Mouse (Mus musculus) intestine, embryonic 16.5 days (tissue): ENCODE results near the gene Elmo1. TPM values are rescaled to one million over a fixed set of nuclear protein-coding genes. Genes with fewer than 3 reads are reported as not detected.
"Not testable (repeated sequence)": the region's sequence is repeated elsewhere in the genome, so short reads cannot be mapped to it uniquely, and the experiment has no call there.

ENCODE experiments used
- ATAC-seq: fragments of 200-750 bp; cut with Nextera tagmentation; 2 replicates; pipeline ENCODE4 v1.8.0; 2017; ENCODE audit warnings: moderate TSS enrichment, moderate library complexity
- H3K27ac ChIP-seq: fragments of 300-500 bp; sonication (generic); 2 replicates; pipeline ENCODE4 v1.5.1; 2014; ENCODE audit warnings: mild to moderate bottlenecking, low read length
- H3K27me3 ChIP-seq: fragments of 300-500 bp; sonication (generic); replicated peaks from 2 replicates; pipeline ENCODE4 v1.6.1; 2014; ENCODE audit warnings: low read length, control low read depth, mixed read lengths; ENCODE audit not compliant: control insufficient read depth, insufficient read depth
- H3K36me3 ChIP-seq: fragments of 300-500 bp; sonication (generic); 2 replicates; pipeline ENCODE4 v1.6.1; 2014; ENCODE audit warnings: low read length, control low read depth; ENCODE audit not compliant: control insufficient read depth, insufficient read depth
- H3K4me1 ChIP-seq: fragments of 300-500 bp; sonication (generic); 2 replicates; pipeline ENCODE4 v1.6.1; 2014; ENCODE audit warnings: low read length, control low read depth, mixed read lengths; ENCODE audit not compliant: control insufficient read depth, insufficient read depth
- H3K4me2 ChIP-seq: fragments of 300-500 bp; sonication (generic); 2 replicates; pipeline ENCODE4 v1.6.1; 2014; ENCODE audit warnings: low read depth, low read length, control low read depth
- H3K4me3 ChIP-seq: fragments of 300-500 bp; sonication (generic); 2 replicates; pipeline ENCODE4 v1.5.1; 2014; ENCODE audit warnings: mild to moderate bottlenecking, low read length
- H3K9ac ChIP-seq: fragments of 300-500 bp; sonication (generic); 2 replicates; pipeline ENCODE4 v1.6.1; 2014; ENCODE audit warnings: low read depth, low read length
- H3K9me3 ChIP-seq: fragments of 300-500 bp; sonication (generic); 2 replicates; pipeline ENCODE4 v1.6.1; 2016; ENCODE audit warnings: low read length, control low read depth; ENCODE audit not compliant: control insufficient read depth
- WGBS: fragments of 180-500 bp; shearing (Covaris S2); extraction: QIAGEN DNeasy Blood & Tissue Kit; methylation state at CpG from one replicate; pipeline ENCODE4 v1.1.7; 2014; 5-methylcytosine and 5-hydroxymethylcytosine counted together
- polyA plus RNA-seq: library from polyadenylated mRNA; unstranded; fragments of >200 nt; fragmentation: Nextera tagmentation; extraction: Ambion mirVana; gene quantifications from 2 replicates; pipeline ENCODE4 v1.2.1, GENCODE M21; 2015

The Elmo1 gene
- polyA plus RNA-seq, 1 experiment from 2014 or later, result 14.4 TPM

- H3K4me1 ChIP-seq, result no peaks in the 10 kb centered on the region
- no peaks in the 10 kb centered on the region for H3K9me3 ChIP-seq
- ATAC-seq, result no peak
- no peak overlapping the region for H3K4me2 ChIP-seq
- no peak overlapping the region for H3K4me3 ChIP-seq
- H3K27me3 ChIP-seq, result no peaks in the 10 kb centered on the region
- WGBS, result 56% methylated on average over 3 of the region's 3 CpGs
- no peak overlapping the region for H3K9ac ChIP-seq
- H3K36me3 ChIP-seq, result no peaks in the 10 kb centered on the region
- H3K27ac ChIP-seq, result no peak overlapping the region
Observed at GRCm38 (mm10) chr13:20609003-20609688, 518.8 kb downstream of the Elmo1 start.

GRCm38 (mm10) chr13:20615596-20616469 is 525.4 kb downstream of the Elmo1 start:
- ATAC-seq, result no peak
- H3K27me3 ChIP-seq, result no peaks in the 10 kb centered on the region
- no peaks in the 10 kb centered on the region for H3K4me1 ChIP-seq
- H3K4me2 ChIP-seq, result no peak overlapping the region
- no peak overlapping the region for H3K27ac ChIP-seq
- no peak overlapping the region for H3K4me3 ChIP-seq
- no peaks in the 10 kb centered on the region for H3K36me3 ChIP-seq
- WGBS, result 81% methylated on average over 10 of the region's 10 CpGs
- H3K9ac ChIP-seq, result no peak overlapping the region
- no peaks in the 10 kb centered on the region for H3K9me3 ChIP-seq

- no peak overlapping the region for H3K4me2 ChIP-seq
- ATAC-seq, result no peak
- no peak overlapping the region for H3K4me3 ChIP-seq
- no peaks in the 10 kb centered on the region for H3K4me1 ChIP-seq
- 86% methylated on average over 5 of the region's 5 CpGs for WGBS
- H3K27ac ChIP-seq, result no peak overlapping the region
- no peaks in the 10 kb centered on the region for H3K36me3 ChIP-seq
- H3K9me3 ChIP-seq, result no peaks in the 10 kb centered on the region
- H3K27me3 ChIP-seq, result no peaks in the 10 kb centered on the region
- no peak overlapping the region for H3K9ac ChIP-seq
Observed at GRCm38 (mm10) chr13:20619946-20620345, 529.5 kb downstream of the Elmo1 start.

- H3K36me3 ChIP-seq, result no peaks in the 10 kb centered on the region
- H3K4me1 ChIP-seq, result no peaks in the 10 kb centered on the region
- no peak overlapping the region for H3K27ac ChIP-seq
- no peak for ATAC-seq
- H3K9ac ChIP-seq, result no peak overlapping the region
- H3K4me2 ChIP-seq, result no peak overlapping the region
- no peak overlapping the region for H3K4me3 ChIP-seq
- H3K27me3 ChIP-seq, result no peaks in the 10 kb centered on the region
- 76% methylated on average over 7 of the region's 7 CpGs for WGBS
- H3K9me3 ChIP-seq, result no peaks in the 10 kb centered on the region
Observed at GRCm38 (mm10) chr13:20623071-20623850, 532.9 kb downstream of the Elmo1 start.

GRCm38 (mm10) chr13:20627796-20628195 is 537.4 kb downstream of the Elmo1 start:
- 83% methylated on average over 6 of the region's 6 CpGs for WGBS
- Histone ChIP-seq H3K4me2 (no peak overlapping the region), H3K9ac (no peak overlapping the region), H3K27me3 (no peaks in the 10 kb centered on the region), H3K4me3 (no peak overlapping the region), H3K27ac (no peak overlapping the region), H3K4me1 (no peaks in the 10 kb centered on the region), H3K9me3 (no peaks in the 10 kb centered on the region), H3K36me3 (no peaks in the 10 kb centered on the region)
- no peak for ATAC-seq

- Histone ChIP-seq H3K27ac (no peak overlapping the region), H3K4me2 (no peak overlapping the region), H3K9me3 (no peaks in the 10 kb centered on the region), H3K4me1 (no peaks in the 10 kb centered on the region), H3K4me3 (no peak overlapping the region), H3K27me3 (no peaks in the 10 kb centered on the region), H3K9ac (no peak overlapping the region), H3K36me3 (no peaks in the 10 kb centered on the region)
- 54% methylated on average over 5 of the region's 5 CpGs for WGBS
- no peak for ATAC-seq
Observed at GRCm38 (mm10) chr13:20632477-20632876, 542.1 kb downstream of the Elmo1 start.

- not testable (repeated sequence) for ATAC-seq, H3K4me1 ChIP-seq, H3K9ac ChIP-seq, H3K9me3 ChIP-seq, H3K4me3 ChIP-seq, H3K36me3 ChIP-seq, H3K4me2 ChIP-seq, H3K27ac ChIP-seq, H3K27me3 ChIP-seq
- WGBS, result 68% methylated on average over 1 of the region's 2 CpGs
Observed at GRCm38 (mm10) chr13:20634679-20635078, 544.3 kb downstream of the Elmo1 start.

- no peaks in the 10 kb centered on the region for H3K9me3 ChIP-seq
- no peak overlapping the region for H3K9ac ChIP-seq
- H3K4me1 ChIP-seq, result no peaks in the 10 kb centered on the region
- H3K4me2 ChIP-seq, result no peak overlapping the region
- no peak overlapping the region for H3K4me3 ChIP-seq
- no peaks in the 10 kb centered on the region for H3K36me3 ChIP-seq
- no peak overlapping the region for H3K27ac ChIP-seq
- ATAC-seq, result no peak
- WGBS, result 73% methylated on average over 2 of the region's 2 CpGs
- H3K27me3 ChIP-seq, result no peaks in the 10 kb centered on the region
Observed at GRCm38 (mm10) chr13:20635646-20636045, 545.2 kb downstream of the Elmo1 start.
